Mouse (Mus musculus) lung, adult 2 months (tissue): ENCODE results near the gene Prkcd.

Source experiments
- CTCF ChIP-seq: fragments of 200-500 bp; IDR thresholded peaks from 2 replicates; pipeline ENCODE4 v1.5.1; 2011; ENCODE audit warnings: mild to moderate bottlenecking, low read length, control low read depth; ENCODE audit not compliant: insufficient read depth
- POLR2A ChIP-seq: fragments of 200-500 bp; IDR thresholded peaks from 2 replicates; pipeline ENCODE4 v1.6.1; 2011; ENCODE audit warnings: low read depth, mild to moderate bottlenecking, control low read depth, low read length, borderline replicate concordance; ENCODE audit errors: extremely low read depth

DNA sequence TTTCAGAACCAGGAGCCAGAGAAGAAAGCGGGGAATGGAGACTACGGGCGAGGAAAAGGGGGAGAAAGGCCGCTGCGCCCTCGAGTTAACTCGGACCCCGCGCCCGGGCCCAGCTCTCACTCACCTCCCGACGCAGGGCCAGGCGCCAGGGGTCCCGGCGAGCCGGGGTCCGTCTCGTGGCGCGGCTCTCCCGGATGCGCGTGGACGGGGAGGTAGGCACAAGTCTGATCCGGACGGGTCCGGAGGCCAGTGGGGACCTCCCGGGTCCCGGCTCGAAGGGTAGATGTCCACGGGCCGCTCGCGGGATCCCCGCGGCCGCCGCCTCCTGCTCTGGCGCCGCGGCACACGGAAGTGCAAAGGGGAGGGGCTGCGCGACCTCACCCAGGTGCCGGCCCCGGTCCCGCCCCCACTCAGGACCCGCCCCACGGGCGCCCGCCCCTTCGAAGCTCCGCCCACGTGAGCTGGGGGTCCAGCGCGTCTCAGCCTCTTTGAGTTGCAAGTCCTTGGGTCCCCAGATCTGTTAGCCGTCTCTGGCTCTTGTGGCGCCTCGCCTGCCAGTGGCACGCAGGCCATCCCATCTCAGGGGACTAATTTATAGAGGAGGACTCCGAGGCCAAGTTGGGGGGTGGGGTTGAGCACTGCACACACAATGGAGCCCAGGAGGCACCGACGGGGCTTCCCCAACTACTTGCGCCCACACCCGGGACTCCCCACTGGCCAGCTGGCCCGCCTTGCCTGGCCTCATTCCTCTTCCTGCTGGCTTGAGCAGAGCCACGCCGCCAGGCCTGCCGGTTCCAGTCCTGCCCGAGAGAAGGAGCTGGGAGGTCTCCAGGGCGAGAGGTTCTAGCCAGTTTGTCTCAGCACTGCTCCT is at the start of gene Prkcd:
- TF ChIP-seq CTCF (no peak), POLR2A (peak; percentile 47)
